10 mouse cellular contexts compared by ENCODE assay signal in genomic region chr3:116080166-116080788, GRCm38 (mm10). TPM values are rescaled to one million over a fixed set of nuclear protein-coding genes. Genes with fewer than 3 reads are reported as not detected.
DNase-seq lines count a peak whose midpoint lies in the region; ATAC-seq and TF ChIP-seq lines count a peak whose summit lies in the region.
"Had no signal": no experiment of that assay in that cellular context is flagged by ENCODE, and none has a peak within 500 bp of the region (broad histone marks: within the 10 kb centered on the region; RNA-seq: fewer than 3 reads in every experiment).

No protein-coding gene starts in this region.

- H3K9me3 ChIP-seq in kidney, embryonic 14.5 days (ENCODE audit: control insufficient read depth, low read length), result no peaks in the 10 kb centered on the region
- no peaks in the 10 kb centered on the region for H3K9me3 ChIP-seq in lung, postnatal 0 days (ENCODE audit: low read length)
- H3K9me3 ChIP-seq in heart, embryonic 16.5 days (replicated peaks; ENCODE audit: control insufficient read depth, low read length), result no peaks in the 10 kb centered on the region
- no peaks in the 10 kb centered on the region for H3K9me3 ChIP-seq in stomach, postnatal 0 days (ENCODE audit: control insufficient read depth, low read length)
- H3K9me3 ChIP-seq: embryonic facial prominence, embryonic 15.5 days had no signal

- 56% methylated on average over 8 of the region's 8 CpGs for WGBS in kidney, embryonic 14.5 days
- WGBS in lung, postnatal 0 days, result 23% methylated on average over 8 of the region's 8 CpGs
- 26% methylated on average over 8 of the region's 8 CpGs for WGBS in lung, adult 2 months
- WGBS in heart, embryonic 16.5 days, result 15% methylated on average over 8 of the region's 8 CpGs
- WGBS in stomach, postnatal 0 days, result 28% methylated on average over 8 of the region's 8 CpGs

- H3K9ac ChIP-seq in kidney, embryonic 14.5 days (ENCODE audit: low read depth, low read length), result no peak overlapping the region
- H3K9ac ChIP-seq in lung, postnatal 0 days (replicated peaks; ENCODE audit: low read depth), result no peak overlapping the region
- no peak overlapping the region for H3K9ac ChIP-seq in heart, embryonic 16.5 days (ENCODE audit: low read length)
- H3K9ac ChIP-seq in stomach, postnatal 0 days (ENCODE audit: low read length), result no peak overlapping the region
- H3K9ac ChIP-seq: embryonic facial prominence, embryonic 15.5 days had no signal

- H3K27ac ChIP-seq in kidney, embryonic 14.5 days (ENCODE audit: low read depth, low read length), result peak overlapping the region; percentile 75
- H3K27ac ChIP-seq in lung, postnatal 0 days (ENCODE audit: low read length), result no peak overlapping the region
- H3K27ac ChIP-seq in heart, embryonic 16.5 days (ENCODE audit: low read length), result peak overlapping the region; percentile 68
- 0 out of 2 replicates have a peak overlapping the region, but pooled peaks have one; percentile 8 for H3K27ac ChIP-seq in stomach, postnatal 0 days (replicated peaks)
- H3K27ac ChIP-seq: embryonic facial prominence, embryonic 15.5 days had no signal

- H3K4me1 ChIP-seq in kidney, embryonic 14.5 days (ENCODE audit: control insufficient read depth, insufficient read depth, low read length), result peaks cover 3% of the 10 kb centered on the region; the same call in 1 of the 2 replicates
- no peaks in the 10 kb centered on the region for H3K4me1 ChIP-seq in lung, postnatal 0 days (ENCODE audit: insufficient read depth, low read depth, low read length)
- H3K4me1 ChIP-seq in lung, adult 2 months (ENCODE audit: control insufficient read depth, insufficient read depth, low read length), result no peaks in the 10 kb centered on the region; the same call in 1 of the 2 replicates
- peaks cover 18% of the 10 kb centered on the region for H3K4me1 ChIP-seq in heart, embryonic 16.5 days (ENCODE audit: control insufficient read depth, insufficient read depth, low read length)
- no peaks in the 10 kb centered on the region for H3K4me1 ChIP-seq in stomach, postnatal 0 days (replicated peaks; ENCODE audit: control insufficient read depth, insufficient read depth)
- H3K4me1 ChIP-seq: embryonic facial prominence, embryonic 15.5 days had no signal

- H3K27me3 ChIP-seq in kidney, embryonic 14.5 days (ENCODE audit: control insufficient read depth, insufficient read depth, low read length), result no peaks in the 10 kb centered on the region
- H3K27me3 ChIP-seq in lung, postnatal 0 days (replicated peaks; ENCODE audit: insufficient read depth, low read length), result no peaks in the 10 kb centered on the region
- H3K27me3 ChIP-seq in heart, embryonic 16.5 days (ENCODE audit: control insufficient read depth, insufficient read depth, low read length), result no peaks in the 10 kb centered on the region
- H3K27me3 ChIP-seq in stomach, postnatal 0 days (ENCODE audit: control insufficient read depth, insufficient read depth, low read length), result no peaks in the 10 kb centered on the region
- H3K27me3 ChIP-seq: embryonic facial prominence, embryonic 15.5 days had no signal

- TF ChIP-seq POLR2A in lung, adult 2 months (IDR thresholded peaks at IDR 0.05; ENCODE audit: borderline replicate concordance, extremely low read depth, low read depth, low read length), result no peak

- DNase-seq in kidney, adult 11 months, result no peak
- DNase-seq in lung, postnatal 0 days (ENCODE audit: low spot score), result peak; percentile 32
- no peak for DNase-seq in lung, adult 2 months
- no peak for DNase-seq in stomach, postnatal 0 days (ENCODE audit: low spot score)
- DNase-seq in gastrocnemius, postnatal 10 days, result no peak
- no peak for DNase-seq in cerebellum, adult 9-10 months
- DNase-seq: cerebellum, adult 2 months had no signal

- peak; percentile 76; the same call in 1 of the 2 replicates for ATAC-seq in kidney, embryonic 14.5 days (ENCODE audit: low FRiP score, low TSS enrichment)
- ATAC-seq in lung, postnatal 0 days, result peak; percentile 49
- peak; percentile 73 for ATAC-seq in heart, embryonic 16.5 days (replicated peaks; ENCODE audit: extremely low read depth, insufficient read depth, low FRiP score)
- peak; percentile 63; the same call in 1 of the 2 replicates for ATAC-seq in stomach, postnatal 0 days (ENCODE audit: low FRiP score, low TSS enrichment)

- H3K4me2 ChIP-seq in kidney, embryonic 14.5 days (replicated peaks; ENCODE audit: low read depth, low read length), result no peak overlapping the region; the same call in 1 of the 2 replicates
- no peak overlapping the region for H3K4me2 ChIP-seq in lung, postnatal 0 days (replicated peaks; ENCODE audit: low read depth, low read length)
- H3K4me2 ChIP-seq in heart, embryonic 16.5 days (ENCODE audit: low read depth, low read length), result peak overlapping the region; percentile 54
- 0 out of 2 replicates have a peak overlapping the region, but pooled peaks have one; percentile 5 for H3K4me2 ChIP-seq in stomach, postnatal 0 days (replicated peaks; ENCODE audit: low read depth)
- H3K4me2 ChIP-seq: embryonic facial prominence, embryonic 15.5 days had no signal

- no peak overlapping the region for H3K4me3 ChIP-seq in kidney, embryonic 14.5 days (ENCODE audit: low read length)
- H3K4me3 ChIP-seq in lung, postnatal 0 days (ENCODE audit: low read depth, low read length), result no peak overlapping the region
- no peak overlapping the region for H3K4me3 ChIP-seq in lung, adult 2 months (replicated peaks; ENCODE audit: extremely low read depth, low read depth, low read length)
- 0 out of 2 replicates have a peak overlapping the region, but pooled peaks have one; percentile 3 for H3K4me3 ChIP-seq in heart, embryonic 16.5 days (ENCODE audit: low read length)
- no peak overlapping the region for H3K4me3 ChIP-seq in stomach, postnatal 0 days (ENCODE audit: low read depth, low read length)
- H3K4me3 ChIP-seq: embryonic facial prominence, embryonic 15.5 days had no signal

- no peak for TF ChIP-seq EP300 in lung, postnatal 0 days (IDR thresholded peaks at IDR 0.05)
- TF ChIP-seq EP300 in stomach, postnatal 0 days (optimal IDR thresholded peaks at IDR 0.05), result no peak

- no peak for TF ChIP-seq CTCF in lung, postnatal 0 days (IDR thresholded peaks at IDR 0.05)
- no peak for TF ChIP-seq CTCF in lung, adult 2 months (IDR thresholded peaks at IDR 0.05; ENCODE audit: insufficient read depth, low read length)
- no peak for TF ChIP-seq CTCF in stomach, postnatal 0 days (IDR thresholded peaks at IDR 0.05; ENCODE audit: low read depth)

- H3K36me3 ChIP-seq in kidney, embryonic 14.5 days (ENCODE audit: control insufficient read depth, insufficient read depth, low read length), result no peaks in the 10 kb centered on the region
- H3K36me3 ChIP-seq in lung, postnatal 0 days (ENCODE audit: insufficient read depth, low read length), result no peaks in the 10 kb centered on the region
- H3K36me3 ChIP-seq in heart, embryonic 16.5 days (ENCODE audit: control insufficient read depth, insufficient read depth), result no peaks in the 10 kb centered on the region
- no peaks in the 10 kb centered on the region for H3K36me3 ChIP-seq in stomach, postnatal 0 days (ENCODE audit: control insufficient read depth, insufficient read depth, low read length)
- H3K36me3 ChIP-seq: embryonic facial prominence, embryonic 15.5 days had no signal

RNA-seq across cellular contexts. Expression of gene Vcam1, which starts 49.2 kb away (rescaled TPM):
- polyA plus RNA-seq in kidney, embryonic 14.5 days (2014; fragmentation: Nextera tagmentation; extraction: Ambion mirVana), result 25.2 and 33.8 TPM in 2 replicates
- polyA plus RNA-seq in lung, postnatal 0 days (2015; fragmentation: Nextera tagmentation; extraction: Ambion mirVana), result 54.1 and 55.0 TPM in 2 replicates
- polyA plus RNA-seq in lung, adult 2 months (2012; rRNA removed), result 9.6 and 10.2 TPM in 2 replicates
- polyA plus RNA-seq in heart, embryonic 16.5 days (2015; fragmentation: Nextera tagmentation; extraction: Ambion mirVana), result 94.8 and 97.3 TPM in 2 replicates
- polyA plus RNA-seq in stomach, postnatal 0 days (2015; fragmentation: Nextera tagmentation; extraction: Ambion mirVana), result 16.3 and 17.3 TPM in 2 replicates
- 10 to 100 TPM; 12.6 to 14.2 TPM for total RNA-seq in gastrocnemius, postnatal 10 days (2021)

Comparison
In these comparisons a context has a peak if more than half of its experiments do, and no peak if none do; other contexts are left out.
1. H3K4me2 ChIP-seq: peak in heart, embryonic 16.5 days (single experiment) and stomach, postnatal 0 days (single experiment); none in kidney, embryonic 14.5 days (single experiment) and lung, postnatal 0 days (single experiment).
2. Peak in every context shown above with its lines, with median percentiles within 50 percentile points of each other: ATAC-seq.